Mouse (Mus musculus): ENCODE measurements around the gene St6galnac3. TPM values are rescaled to one million over a fixed set of nuclear protein-coding genes. Genes with fewer than 3 reads are reported as not detected.

The St6galnac3 gene
- total and polyA plus RNA-seq, 2 experiments from 2014 or later, result 7.3 to 9.9 TPM

- ATAC-seq, result 0 out of 2 replicates have a peak, but pooled peaks have one; percentile 38
- Histone ChIP-seq H3K9ac (replicated peaks; ENCODE audit: low read length) (no peak overlapping the region), H3K4me2 (ENCODE audit: low read depth, low read length) (no peak overlapping the region)
Measured at GRCm38 (mm10) chr3:153436076-153437021, 288.6 kb downstream of the St6galnac3 start.

DNA sequence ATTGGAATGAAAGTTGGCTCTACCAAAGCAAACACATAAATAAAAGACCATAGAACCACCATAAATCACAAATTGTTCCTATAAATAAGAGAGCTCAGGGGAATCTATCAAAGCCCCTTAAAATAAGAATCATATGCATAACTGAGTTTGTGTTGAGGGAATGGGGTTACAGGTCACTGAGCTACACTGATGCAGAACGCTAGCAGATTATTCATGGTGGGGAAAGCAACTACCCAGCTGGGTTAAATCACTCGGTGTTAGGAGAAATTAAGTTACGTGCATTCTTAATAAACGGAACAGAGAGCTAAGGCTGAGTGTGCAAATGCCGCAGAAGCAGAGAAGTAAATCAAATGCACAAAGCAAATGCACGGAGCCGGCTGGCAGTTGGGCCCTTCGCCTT, 292.0 kb downstream of the St6galnac3 start:
- no peak for DNase-seq (ENCODE audit: low spot score)
- Histone ChIP-seq H3K4me1 (ENCODE audit: insufficient read depth, low read length) (no peaks in the 10 kb centered on the region), H3K4me2 (ENCODE audit: low read depth, low read length) (no peak overlapping the region), H3K27me3 (ENCODE audit: insufficient read depth, low read length) (no peaks in the 10 kb centered on the region), H3K36me3 (ENCODE audit: insufficient read depth, low read length) (no peaks in the 10 kb centered on the region), H3K9me3 (ENCODE audit: low read length) (no peaks in the 10 kb centered on the region), H3K9ac (replicated peaks; ENCODE audit: low read length) (no peak overlapping the region), H3K27ac (no peak overlapping the region), H3K4me3 (ENCODE audit: low read length) (no peak overlapping the region)
- TF ChIP-seq CTCF (IDR thresholded peaks at IDR 0.05; ENCODE audit: low read depth), result no peak
- 52% methylated on average over 8 of the region's 8 CpGs for WGBS
- no peak for ATAC-seq

More at GRCm38 (mm10) chr3:153436076-153437021, 288.6 kb downstream of the St6galnac3 start:
- H3K9me3 ChIP-seq (ENCODE audit: low read length), result no peaks in the 10 kb centered on the region
- no peak overlapping the region for H3K4me3 ChIP-seq (ENCODE audit: low read length)
- H3K27ac ChIP-seq, result no peak overlapping the region
- H3K27me3 ChIP-seq (ENCODE audit: insufficient read depth, low read length), result no peaks in the 10 kb centered on the region
- no peak for DNase-seq (ENCODE audit: low spot score)
- H3K4me1 ChIP-seq (ENCODE audit: insufficient read depth, low read length), result no peaks in the 10 kb centered on the region
- 55% methylated on average over 17 of the region's 17 CpGs for whole genome bisulfite sequencing
- H3K36me3 ChIP-seq (ENCODE audit: insufficient read depth, low read length), result no peaks in the 10 kb centered on the region
- no peak for TF ChIP-seq CTCF (IDR thresholded peaks at IDR 0.05; ENCODE audit: low read depth)

DNA sequence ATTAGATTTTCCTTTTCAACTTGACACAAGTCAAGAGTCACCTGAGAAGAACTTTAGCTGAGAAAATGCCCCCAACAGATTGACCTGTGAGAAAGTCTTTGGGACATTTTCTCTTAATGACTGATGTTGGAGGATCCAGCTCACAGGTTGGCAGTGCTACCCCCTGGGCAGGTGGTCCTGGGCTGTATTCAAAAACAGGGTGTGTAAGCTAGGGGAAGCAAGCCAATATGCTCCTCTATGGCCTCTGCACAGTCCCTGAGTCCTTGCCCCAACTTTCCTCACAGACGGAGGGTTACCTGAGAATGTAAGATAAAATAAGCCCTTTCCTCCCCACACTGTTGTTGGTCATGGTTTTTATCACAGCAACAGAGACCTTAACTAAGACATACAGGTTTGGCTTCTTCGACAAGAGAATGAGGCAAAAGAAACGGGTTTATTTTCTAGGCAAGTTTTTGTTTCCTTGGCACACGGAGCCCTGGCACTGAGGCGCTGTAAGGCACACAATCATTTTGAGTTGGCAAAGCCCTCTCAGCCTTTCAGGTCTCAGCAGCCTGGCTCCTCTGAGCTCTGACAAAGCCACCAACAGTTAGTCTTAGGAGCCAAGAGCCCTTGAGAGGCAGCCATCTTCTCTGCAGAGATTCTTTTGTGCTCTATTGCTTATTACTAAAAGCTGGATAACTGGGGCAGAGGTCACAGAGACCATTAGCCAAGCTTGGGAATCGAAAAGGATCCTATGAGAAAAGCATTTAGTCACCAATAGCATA, 292.7 kb downstream of the St6galnac3 start:
- no peaks in the 10 kb centered on the region for H3K27me3 ChIP-seq (ENCODE audit: insufficient read depth, low read length)
- H3K4me3 ChIP-seq (ENCODE audit: low read length), result no peak overlapping the region
- peak overlapping the region; percentile 54 for H3K27ac ChIP-seq
- DNase-seq (ENCODE audit: low spot score), result peak; percentile 53
- ATAC-seq, result 0 out of 2 replicates have a peak, but pooled peaks have one; percentile 19
- 60% methylated on average over 6 of the region's 6 CpGs for WGBS
- no peaks in the 10 kb centered on the region for H3K9me3 ChIP-seq (ENCODE audit: low read length)
- no peak overlapping the region for H3K4me2 ChIP-seq (ENCODE audit: low read depth, low read length)
- H3K36me3 ChIP-seq (ENCODE audit: insufficient read depth, low read length), result no peaks in the 10 kb centered on the region
- H3K9ac ChIP-seq (replicated peaks; ENCODE audit: low read length), result no peak overlapping the region
- no peak for TF ChIP-seq CTCF (IDR thresholded peaks at IDR 0.05; ENCODE audit: low read depth)
- no peaks in the 10 kb centered on the region for H3K4me1 ChIP-seq (ENCODE audit: insufficient read depth, low read length)

- Histone ChIP-seq H3K27ac (peak overlapping the region; percentile 20; the same call in 1 of the 2 replicates), H3K4me2 (ENCODE audit: low read depth, low read length) (no peak overlapping the region), H3K4me1 (ENCODE audit: insufficient read depth, low read length) (no peaks in the 10 kb centered on the region), H3K27me3 (ENCODE audit: insufficient read depth, low read length) (no peaks in the 10 kb centered on the region), H3K9me3 (ENCODE audit: low read length) (no peaks in the 10 kb centered on the region), H3K9ac (replicated peaks; ENCODE audit: low read length) (no peak overlapping the region), H3K36me3 (ENCODE audit: insufficient read depth, low read length) (no peaks in the 10 kb centered on the region), H3K4me3 (ENCODE audit: low read length) (no peak overlapping the region)
- WGBS, result 36% methylated on average over 8 of the region's 8 CpGs
- DNase-seq (ENCODE audit: low spot score) (peak; percentile 33), ATAC-seq (peak; percentile 28; the same call in 1 of the 2 replicates)
- no peak for TF ChIP-seq CTCF (IDR thresholded peaks at IDR 0.05; ENCODE audit: low read depth)
Measured at GRCm38 (mm10) chr3:153429840-153430239, 295.1 kb downstream of the St6galnac3 start.

DNA sequence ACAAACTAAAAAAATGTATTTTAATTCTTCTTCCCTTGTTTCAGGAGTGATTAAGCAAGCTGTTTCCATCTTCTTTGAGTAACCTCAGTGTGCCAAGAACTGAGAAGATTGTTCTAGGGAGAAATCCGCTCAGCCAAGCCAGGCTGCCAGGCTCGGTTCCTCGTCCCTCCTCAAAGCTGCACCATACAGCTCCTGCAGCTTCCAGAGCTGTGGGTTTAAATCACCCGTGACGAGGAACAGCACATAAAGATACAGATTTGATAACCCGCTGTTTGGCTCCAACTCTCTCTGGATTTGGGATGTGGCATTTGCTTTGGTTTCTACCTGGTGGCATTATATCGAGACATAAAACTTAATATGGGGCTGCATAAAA, 303.1 kb downstream of the St6galnac3 start:
- DNase-seq (ENCODE audit: low spot score) (no peak), ATAC-seq (no peak)
- Histone ChIP-seq H3K9ac (replicated peaks; ENCODE audit: low read length) (no peak overlapping the region), H3K27me3 (ENCODE audit: insufficient read depth, low read length) (no peaks in the 10 kb centered on the region), H3K4me2 (ENCODE audit: low read depth, low read length) (no peak overlapping the region), H3K36me3 (ENCODE audit: insufficient read depth, low read length) (no peaks in the 10 kb centered on the region), H3K4me3 (ENCODE audit: low read length) (no peak overlapping the region), H3K9me3 (ENCODE audit: low read length) (no peaks in the 10 kb centered on the region), H3K27ac (no peak overlapping the region), H3K4me1 (ENCODE audit: insufficient read depth, low read length) (no peaks in the 10 kb centered on the region)
- TF ChIP-seq CTCF (IDR thresholded peaks at IDR 0.05; ENCODE audit: low read depth), result no peak
- WGBS, result 44% methylated on average over 7 of the region's 7 CpGs

GRCm38 (mm10) chr3:153421060-153421917, 303.7 kb downstream of the St6galnac3 start:
- H3K27me3 ChIP-seq (ENCODE audit: insufficient read depth, low read length), result no peaks in the 10 kb centered on the region
- TF ChIP-seq CTCF (IDR thresholded peaks at IDR 0.05; ENCODE audit: low read depth), result no peak
- H3K9me3 ChIP-seq (ENCODE audit: low read length), result no peaks in the 10 kb centered on the region
- H3K27ac ChIP-seq, result no peak overlapping the region
- H3K4me3 ChIP-seq (ENCODE audit: low read length), result no peak overlapping the region
- 62% methylated on average over 14 of the region's 14 CpGs for WGBS
- H3K9ac ChIP-seq (replicated peaks; ENCODE audit: low read length), result no peak overlapping the region
- ATAC-seq (no peak), DNase-seq (ENCODE audit: low spot score) (no peak)
- no peak overlapping the region for H3K4me2 ChIP-seq (ENCODE audit: low read depth, low read length)
- H3K36me3 ChIP-seq (ENCODE audit: insufficient read depth, low read length), result no peaks in the 10 kb centered on the region
- H3K4me1 ChIP-seq (ENCODE audit: insufficient read depth, low read length), result no peaks in the 10 kb centered on the region
